Mouse (Mus musculus) heart, adult 11 months (tissue): ENCODE data around the gene Prss57.

ENCODE experiments used
- DNase-seq: peaks from one replicate; pipeline ENCODE4 v3.0.0; 2022

Prss57 gene

GRCm38 (mm10) chr10:79806972-79807371 lies 16.2 kb upstream of the Prss57 start:
- DNase-seq, result peak; percentile 98

- peak; percentile 92 for DNase-seq
Observed at GRCm38 (mm10) chr10:79806331-79806730, 15.6 kb upstream of the Prss57 start.

- DNase-seq, result peak; percentile 99
Observed at GRCm38 (mm10) chr10:79805636-79806035, 14.9 kb upstream of the Prss57 start.

GRCm38 (mm10) chr10:79803716-79804323 lies 13.1 kb upstream of the Prss57 start:
- peak; percentile 96 for DNase-seq

GRCm38 (mm10) chr10:79802331-79802971 lies 11.7 kb upstream of the Prss57 start:
- DNase-seq, result peak; percentile 99

- DNase-seq, result no peak
Observed at GRCm38 (mm10) chr10:79801837-79802236, 11.1 kb upstream of the Prss57 start.

- peak; percentile 91 for DNase-seq
Observed at GRCm38 (mm10) chr10:79800508-79800907, 9.7 kb upstream of the Prss57 start.

- peak; percentile 94 for DNase-seq
Observed at GRCm38 (mm10) chr10:79798289-79798928, 7.6 kb upstream of the Prss57 start.

GRCm38 (mm10) chr10:79797326-79797725 lies 6.6 kb upstream of the Prss57 start:
- DNase-seq, result peak; percentile 98

- no peak for DNase-seq
Observed at GRCm38 (mm10) chr10:79795905-79796304, 5.1 kb upstream of the Prss57 start.

- DNase-seq, result peak; percentile 100
Observed at GRCm38 (mm10) chr10:79794491-79794931, 3.8 kb upstream of the Prss57 start.

GRCm38 (mm10) chr10:79793738-79794490 lies 3.2 kb upstream of the Prss57 start:
- no peak for DNase-seq

- peak; percentile 99 for DNase-seq
Observed at GRCm38 (mm10) chr10:79793051-79793737, 2.4 kb upstream of the Prss57 start, which contains the start of gene Palm. TSS of gene Palm (plus strand) at chr10:79793572.

GRCm38 (mm10) chr10:79792339-79793040 lies 1.7 kb upstream of the Prss57 start:
- DNase-seq, result peak; percentile 92

GRCm38 (mm10) chr10:79789581-79789980 lies 1.2 kb downstream of the Prss57 start:
- peak; percentile 91 for DNase-seq

GRCm38 (mm10) chr10:79788386-79789158 lies 2.2 kb downstream of the Prss57 start:
- DNase-seq, result peak; percentile 92

- DNase-seq, result peak; percentile 86
Observed at GRCm38 (mm10) chr10:79783920-79784800, 6.6 kb downstream of the Prss57 start.

GRCm38 (mm10) chr10:79783050-79783449 lies 7.7 kb downstream of the Prss57 start:
- DNase-seq, result no peak

GRCm38 (mm10) chr10:79781956-79782355 lies 8.8 kb downstream of the Prss57 start:
- DNase-seq, result no peak

- DNase-seq, result no peak
Observed at GRCm38 (mm10) chr10:79781139-79781538, 9.6 kb downstream of the Prss57 start.
